Mouse (Mus musculus): ENCODE measurements around the gene Olfr65. TPM values are rescaled to one million over a fixed set of nuclear protein-coding genes. Genes with fewer than 3 reads are reported as not detected.

Gene Olfr65
- polyA plus RNA-seq, 1 experiment from 2014 or later = not detected

Other genes starting within 250 kb of the Olfr65 start
- not detected in 2 replicates for gene Olfr623, start 239.8 kb upstream of the Olfr65 start, polyA plus RNA-seq (2015; fragmentation: Nextera tagmentation; extraction: Ambion mirVana)
- not detected in 2 replicates for gene Olfr624, start 232.3 kb upstream of the Olfr65 start, polyA plus RNA-seq (2015; fragmentation: Nextera tagmentation; extraction: Ambion mirVana)
- gene Olfr625-ps1, start 220.8 kb upstream of the Olfr65 start, polyA plus RNA-seq (2015; fragmentation: Nextera tagmentation; extraction: Ambion mirVana) = not detected in 2 replicates
- not detected in 2 replicates for gene Olfr243, start 188.8 kb upstream of the Olfr65 start, polyA plus RNA-seq (2015; fragmentation: Nextera tagmentation; extraction: Ambion mirVana)
- not detected in 2 replicates for gene Olfr628, start 173.1 kb upstream of the Olfr65 start, polyA plus RNA-seq (2015; fragmentation: Nextera tagmentation; extraction: Ambion mirVana)
- not detected in 2 replicates for gene Olfr629, start 158.5 kb upstream of the Olfr65 start, polyA plus RNA-seq (2015; fragmentation: Nextera tagmentation; extraction: Ambion mirVana)
- gene Olfr630, start 146.2 kb upstream of the Olfr65 start, polyA plus RNA-seq (2015; fragmentation: Nextera tagmentation; extraction: Ambion mirVana) = not detected in 2 replicates
- not detected in 2 replicates for gene Olfr69, start 131.9 kb upstream of the Olfr65 start, polyA plus RNA-seq (2015; fragmentation: Nextera tagmentation; extraction: Ambion mirVana)
- not detected in 2 replicates for gene Olfr68, start 123.8 kb upstream of the Olfr65 start, polyA plus RNA-seq (2015; fragmentation: Nextera tagmentation; extraction: Ambion mirVana)
- gene Olfr67, start 111.7 kb upstream of the Olfr65 start, polyA plus RNA-seq (2015; fragmentation: Nextera tagmentation; extraction: Ambion mirVana) = not detected in 2 replicates
- 224 and 268 TPM in 2 replicates for gene Hbb-bt, start 89.5 kb upstream of the Olfr65 start, polyA plus RNA-seq (2015; fragmentation: Nextera tagmentation; extraction: Ambion mirVana)
- gene Hbb-bs, start 75.4 kb upstream of the Olfr65 start, polyA plus RNA-seq (2015; fragmentation: Nextera tagmentation; extraction: Ambion mirVana) = 1,063 and 1,204 TPM in 2 replicates
- not detected in 2 replicates for gene Hbb-bh2, start 63.0 kb upstream of the Olfr65 start, polyA plus RNA-seq (2015; fragmentation: Nextera tagmentation; extraction: Ambion mirVana)
- gene Hbb-bh1, start 60.3 kb upstream of the Olfr65 start, polyA plus RNA-seq (2015; fragmentation: Nextera tagmentation; extraction: Ambion mirVana) = 0.88 and 1.3 TPM in 2 replicates
- 2.1 and 2.6 TPM in 2 replicates for gene Hbb-y, start 50.3 kb upstream of the Olfr65 start, polyA plus RNA-seq (2015; fragmentation: Nextera tagmentation; extraction: Ambion mirVana)
- not detected in 2 replicates for gene Olfr66, start 17.2 kb upstream of the Olfr65 start, polyA plus RNA-seq (2015; fragmentation: Nextera tagmentation; extraction: Ambion mirVana)
- gene Olfr64, start 9.0 kb upstream of the Olfr65 start, polyA plus RNA-seq (2015; fragmentation: Nextera tagmentation; extraction: Ambion mirVana) = not detected in 2 replicates
- not detected in 2 replicates for gene Olfr631, start 25.3 kb downstream of the Olfr65 start, polyA plus RNA-seq (2015; fragmentation: Nextera tagmentation; extraction: Ambion mirVana)
- gene Olfr632, start 30.9 kb downstream of the Olfr65 start, polyA plus RNA-seq (2015; fragmentation: Nextera tagmentation; extraction: Ambion mirVana) = not detected in 2 replicates
- not detected in 2 replicates for gene Olfr633, start 41.0 kb downstream of the Olfr65 start, polyA plus RNA-seq (2015; fragmentation: Nextera tagmentation; extraction: Ambion mirVana)
- not detected in 2 replicates for gene Olfr635, start 67.7 kb downstream of the Olfr65 start, polyA plus RNA-seq (2015; fragmentation: Nextera tagmentation; extraction: Ambion mirVana)
- gene Olfr638, start 95.3 kb downstream of the Olfr65 start, polyA plus RNA-seq (2015; fragmentation: Nextera tagmentation; extraction: Ambion mirVana) = not detected in 2 replicates
- 0.01 and 0.03 TPM in 2 replicates for gene Olfr639, start 113.8 kb downstream of the Olfr65 start, polyA plus RNA-seq (2015; fragmentation: Nextera tagmentation; extraction: Ambion mirVana)
- gene Olfr640, start 122.1 kb downstream of the Olfr65 start, polyA plus RNA-seq (2015; fragmentation: Nextera tagmentation; extraction: Ambion mirVana) = not detected in 2 replicates
- gene Olfr641, start 132.0 kb downstream of the Olfr65 start, polyA plus RNA-seq (2015; fragmentation: Nextera tagmentation; extraction: Ambion mirVana) = not detected in 2 replicates
- not detected in 2 replicates for gene Olfr642, start 149.2 kb downstream of the Olfr65 start, polyA plus RNA-seq (2015; fragmentation: Nextera tagmentation; extraction: Ambion mirVana)
- gene 4930516K23Rik, start 158.0 kb downstream of the Olfr65 start, polyA plus RNA-seq (2015; fragmentation: Nextera tagmentation; extraction: Ambion mirVana) = not detected in 2 replicates
- gene Olfr644, start 168.4 kb downstream of the Olfr65 start, polyA plus RNA-seq (2015; fragmentation: Nextera tagmentation; extraction: Ambion mirVana) = not detected in 2 replicates
- gene Olfr645, start 182.0 kb downstream of the Olfr65 start, polyA plus RNA-seq (2015; fragmentation: Nextera tagmentation; extraction: Ambion mirVana) = not detected in 2 replicates
- 0.10 TPM in 1 of 2 replicates, not detected in the other for gene Olfr646, start 201.4 kb downstream of the Olfr65 start, polyA plus RNA-seq (2015; fragmentation: Nextera tagmentation; extraction: Ambion mirVana)
- not detected in 2 replicates for gene Ubqln5, start 226.3 kb downstream of the Olfr65 start, polyA plus RNA-seq (2015; fragmentation: Nextera tagmentation; extraction: Ambion mirVana)
- gene Olfr643, start 233.9 kb downstream of the Olfr65 start, polyA plus RNA-seq (2015; fragmentation: Nextera tagmentation; extraction: Ambion mirVana) = not detected in 2 replicates
- gene Ubqln3, start 239.8 kb downstream of the Olfr65 start, polyA plus RNA-seq (2015; fragmentation: Nextera tagmentation; extraction: Ambion mirVana) = 0.10 TPM in 1 of 2 replicates, not detected in the other
- not detected in 2 replicates for gene Ubqlnl, start 247.1 kb downstream of the Olfr65 start, polyA plus RNA-seq (2015; fragmentation: Nextera tagmentation; extraction: Ambion mirVana)